Mouse (Mus musculus): ENCODE measurements around the gene Kynu.

Kynu gene

GRCm38 (mm10) chr2:43669588-43669987 is 114.5 kb downstream of the Kynu start:
- no peak for DNase-seq

GRCm38 (mm10) chr2:43673619-43674018 is 118.5 kb downstream of the Kynu start:
- peak; percentile 82 for DNase-seq

- DNase-seq = no peak
These were observed 119.0 kb downstream of the Kynu start for GRCm38 (mm10) chr2:43674098-43674497.

- DNase-seq = no peak
These were observed 120.1 kb downstream of the Kynu start for GRCm38 (mm10) chr2:43675277-43675676.

- no peak for DNase-seq
These were observed 135.3 kb downstream of the Kynu start for GRCm38 (mm10) chr2:43690402-43690801.

GRCm38 (mm10) chr2:43691290-43691689 is 136.2 kb downstream of the Kynu start:
- DNase-seq = no peak

GRCm38 (mm10) chr2:43695635-43696034 is 140.5 kb downstream of the Kynu start:
- no peak for DNase-seq

GRCm38 (mm10) chr2:43712611-43713138 is 157.5 kb downstream of the Kynu start:
- DNase-seq = no peak

GRCm38 (mm10) chr2:43722446-43723103 is 167.4 kb downstream of the Kynu start:
- DNase-seq = peak; percentile 87

GRCm38 (mm10) chr2:43723104-43723541 is 168.0 kb downstream of the Kynu start:
- DNase-seq = no peak

GRCm38 (mm10) chr2:43727181-43727580 is 172.1 kb downstream of the Kynu start:
- no peak for DNase-seq

- no peak for DNase-seq
These were observed 172.6 kb downstream of the Kynu start for GRCm38 (mm10) chr2:43727693-43728092.

- DNase-seq = no peak
These were observed 173.7 kb downstream of the Kynu start for GRCm38 (mm10) chr2:43728831-43729230.

Data from retina, postnatal 1 day (tissue).